Comparison of ENCODE assay signal across 21 mouse cellular contexts in genomic region chr9:69404671-69405070, GRCm38 (mm10).
"Had no signal": no experiment of that assay in that cellular context is flagged by ENCODE, and none has a peak within 500 bp of the region (broad histone marks: within the 10 kb centered on the region; RNA-seq: fewer than 3 reads in every experiment).

No protein-coding gene starts in this region.

- H3K36me3 ChIP-seq: limb, embryonic 15.5 days; midbrain, embryonic 13.5 days; neural tube, embryonic 13.5 days; stomach, embryonic 15.5 days had no signal

- H3K9me3 ChIP-seq: limb, embryonic 12.5 days; limb, embryonic 15.5 days; midbrain, embryonic 13.5 days; neural tube, embryonic 13.5 days; stomach, embryonic 15.5 days had no signal

- H3K4me2 ChIP-seq: limb, embryonic 12.5 days; limb, embryonic 15.5 days; liver, embryonic 11.5 days; lung, embryonic 14.5 days; midbrain, embryonic 13.5 days; neural tube, embryonic 13.5 days; stomach, embryonic 15.5 days had no signal

- H3K27ac ChIP-seq: limb, embryonic 12.5 days; limb, embryonic 15.5 days; liver, embryonic 14.5 days; macrophage; midbrain, embryonic 13.5 days; neural tube, embryonic 13.5 days; stomach, embryonic 15.5 days had no signal

- H3K4me1 ChIP-seq: limb, embryonic 12.5 days; limb, embryonic 15.5 days; midbrain, embryonic 13.5 days; neural tube, embryonic 13.5 days; stomach, embryonic 15.5 days had no signal

- H3K9ac ChIP-seq: limb, embryonic 12.5 days; limb, embryonic 15.5 days; liver, embryonic 14.5 days; liver, postnatal 0 days; lung, embryonic 14.5 days; midbrain, embryonic 13.5 days; neural tube, embryonic 13.5 days; stomach, embryonic 15.5 days had no signal

- ATAC-seq: liver, postnatal 0 days; lung, postnatal 0 days; midbrain, embryonic 13.5 days had no signal

- H3K4me3 ChIP-seq: limb, embryonic 12.5 days; limb, embryonic 15.5 days; midbrain, embryonic 13.5 days; myocyte; neural tube, embryonic 13.5 days; stomach, embryonic 15.5 days had no signal

- DNase-seq: kidney, adult 2 months; kidney, postnatal 10 days; kidney, postnatal 36 days; left cerebral cortex, postnatal 4 days; liver, postnatal 0 days; lung, embryonic 14.5 days; retina, postnatal 1 day; right cerebral cortex, postnatal 25 days; spleen, adult 18-20 months; thymus, adult 18-20 months; thymus, postnatal 36 days had no signal

- H3K27me3 ChIP-seq: limb, embryonic 12.5 days; limb, embryonic 15.5 days; midbrain, embryonic 13.5 days; neural tube, embryonic 13.5 days; stomach, embryonic 15.5 days had no signal
